Mouse (Mus musculus): ENCODE results near the gene Tmem239.

DNA sequence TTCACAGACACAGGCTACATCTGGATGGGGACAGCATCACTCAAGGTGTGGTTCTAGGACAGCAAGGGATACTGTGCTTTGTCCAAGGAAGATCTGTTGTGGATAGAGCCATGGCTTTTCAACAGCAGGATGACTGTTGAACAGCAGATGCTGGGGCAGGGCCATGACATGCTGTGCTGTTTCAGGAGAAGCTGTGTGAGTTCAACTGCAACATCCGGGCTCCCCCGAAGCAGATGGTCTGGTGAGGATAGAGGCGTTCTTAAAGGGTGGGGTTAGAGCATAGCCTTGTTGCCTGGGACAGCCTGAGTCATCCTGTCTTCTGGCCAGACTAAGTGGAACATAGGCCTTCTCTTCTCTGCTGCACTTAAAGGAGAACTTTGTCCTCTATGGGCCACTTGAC lies 32.6 kb downstream of the Tmem239 start:
- TF ChIP-seq CTCF (conservative IDR thresholded peaks at IDR 0.05; ENCODE audit: low read length) (no peak), NANOG (IDR thresholded peaks at IDR 0.05; ENCODE audit: borderline replicate concordance, low read length) (no peak), POU5F1 (IDR thresholded peaks at IDR 0.05; ENCODE audit: borderline replicate concordance, low read length) (no peak)
